1 mouse cellular context compared by ENCODE assay signal in the genomic region with DNA sequence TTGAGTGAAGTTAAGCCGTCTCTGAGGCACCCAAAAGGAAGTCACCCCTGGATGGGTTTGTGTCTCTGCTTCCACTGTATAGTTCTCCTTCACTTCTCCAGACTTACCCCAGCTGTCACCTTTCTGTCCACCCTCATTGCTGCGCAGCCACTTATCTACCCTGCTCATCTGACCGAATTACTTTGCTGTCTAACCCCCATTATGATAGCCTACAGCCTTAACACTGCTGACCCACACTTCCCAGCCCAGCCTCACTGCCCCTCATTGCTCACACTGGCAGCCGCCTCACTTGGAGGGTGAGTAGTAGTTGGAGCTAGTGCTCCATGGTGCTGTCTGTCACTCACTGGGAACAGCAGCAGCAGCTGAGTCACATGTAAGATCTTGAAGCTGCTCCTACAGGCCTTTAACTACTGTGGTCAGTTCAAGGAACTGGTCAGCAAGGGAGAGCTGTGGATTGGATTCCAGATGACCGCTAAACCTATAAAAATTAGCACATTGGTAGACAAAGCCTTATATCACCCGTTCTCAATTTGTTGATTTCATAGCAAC.
A peak's percentile ranks its signal among the peaks of the same experiment; 100 is the strongest.
TF ChIP-seq lines count a peak whose summit lies in the region.

No protein-coding gene starts in this region.

TF ChIP-seq in MEL, 35 proteins besides CTCF, POLR2A, EP300 and RAD21:
- TF ChIP-seq MXI1 (IDR thresholded peaks at IDR 0.05; ENCODE audit: low read depth, low read length) (no peak), GATA1 (IDR thresholded peaks at IDR 0.05; ENCODE audit: low read depth, low read length) (0 out of 2 replicates have a peak, but pooled peaks have one; percentile 5)
TF ChIP-seq in MEL: peak in this region for 1.
